Mouse (Mus musculus): Measurements from ENCODE around the gene Kat7.
A peak's percentile ranks its signal among the peaks of the same experiment; 100 is the strongest.

The Kat7 gene

DNA sequence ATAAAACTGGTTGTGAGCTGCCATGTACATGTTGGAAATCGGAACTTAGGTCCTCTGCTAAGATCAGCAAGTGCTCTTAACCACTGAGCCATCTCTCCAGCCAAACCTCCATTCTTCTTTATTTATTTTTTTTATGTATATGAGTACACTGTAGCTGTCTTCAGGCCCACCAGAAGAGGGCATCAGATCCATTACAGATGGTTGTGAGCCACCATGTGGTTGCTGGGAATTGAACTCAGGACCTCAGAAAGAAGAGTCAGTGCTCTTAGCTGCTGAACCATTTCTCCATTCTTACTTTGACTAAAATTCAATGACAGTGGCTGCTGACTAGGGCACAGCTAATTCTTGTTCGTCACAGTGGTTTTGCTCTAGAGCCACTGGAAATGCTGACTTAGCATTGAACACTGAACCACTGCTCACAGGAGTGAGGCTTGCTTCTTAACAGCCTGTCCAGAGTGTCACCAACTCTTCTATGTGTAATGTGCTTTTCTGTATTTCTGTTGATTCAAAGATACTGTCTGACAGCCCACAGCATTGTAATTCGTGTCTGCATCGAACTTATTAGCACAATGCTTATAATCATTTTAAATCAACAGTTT is 30.9 kb downstream of the Kat7 start:
- DNase-seq (ENCODE audit: low spot score), result no peak

DNA sequence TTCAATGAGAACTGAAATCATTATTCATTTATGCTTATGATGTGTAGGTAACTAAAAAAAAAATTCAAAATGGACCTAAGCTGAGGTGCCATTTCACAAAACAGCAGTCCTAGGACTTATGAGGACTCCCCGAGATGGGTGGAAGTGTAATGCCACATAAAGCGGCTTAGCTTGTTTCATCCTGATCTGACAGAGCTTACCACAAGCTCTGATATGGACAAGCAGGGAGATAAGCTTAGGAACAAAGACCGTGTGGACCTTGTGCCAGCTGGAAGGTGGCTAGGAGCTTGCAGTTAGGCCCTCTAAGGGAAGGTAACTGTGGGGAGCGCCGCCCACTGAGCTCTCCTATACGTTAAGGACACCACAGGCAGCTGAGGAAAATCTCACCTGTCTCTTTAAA is 34.0 kb downstream of the Kat7 start:
- DNase-seq (ENCODE audit: low spot score), result no peak

DNA sequence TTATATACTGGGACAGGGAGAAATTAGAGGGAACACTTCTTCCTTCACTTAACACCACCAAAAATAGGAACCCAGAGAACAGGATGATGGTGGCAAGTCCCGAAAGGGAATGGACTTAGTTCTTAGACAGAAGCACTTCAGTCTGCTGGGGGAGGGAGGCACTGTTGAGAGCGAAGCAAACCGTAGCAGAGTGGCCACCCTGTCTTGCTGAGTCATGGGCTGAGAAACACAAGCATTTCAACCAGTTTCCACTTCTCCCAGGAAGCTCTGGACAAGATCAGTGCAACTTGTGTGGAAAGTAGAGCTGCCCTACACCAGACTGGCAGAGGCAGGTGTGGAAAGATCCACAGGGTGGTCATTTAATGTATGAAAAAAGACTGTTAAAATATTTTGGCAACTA is 35.4 kb downstream of the Kat7 start:
- no peak for DNase-seq (ENCODE audit: low spot score)

DNA sequence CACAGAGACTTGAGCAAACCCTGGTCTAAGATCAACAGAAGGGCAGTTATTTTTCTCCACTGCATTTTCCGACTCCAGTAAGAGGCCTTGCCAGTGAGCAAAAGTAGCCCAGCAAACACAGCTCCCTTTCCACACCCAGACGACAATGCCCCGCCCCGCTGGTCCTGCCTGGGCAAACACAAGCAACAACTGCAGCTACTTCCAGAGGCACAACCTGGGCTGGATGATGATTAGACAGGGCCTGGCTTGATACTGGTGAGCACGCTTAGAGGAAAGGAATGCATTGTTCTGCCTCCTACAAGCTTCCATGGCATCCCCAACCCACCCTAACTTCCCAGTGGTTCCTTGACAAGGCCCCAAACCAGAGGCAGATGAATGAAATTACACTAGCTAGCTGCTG is 36.4 kb downstream of the Kat7 start:
- DNase-seq (ENCODE audit: low spot score), result no peak

DNA sequence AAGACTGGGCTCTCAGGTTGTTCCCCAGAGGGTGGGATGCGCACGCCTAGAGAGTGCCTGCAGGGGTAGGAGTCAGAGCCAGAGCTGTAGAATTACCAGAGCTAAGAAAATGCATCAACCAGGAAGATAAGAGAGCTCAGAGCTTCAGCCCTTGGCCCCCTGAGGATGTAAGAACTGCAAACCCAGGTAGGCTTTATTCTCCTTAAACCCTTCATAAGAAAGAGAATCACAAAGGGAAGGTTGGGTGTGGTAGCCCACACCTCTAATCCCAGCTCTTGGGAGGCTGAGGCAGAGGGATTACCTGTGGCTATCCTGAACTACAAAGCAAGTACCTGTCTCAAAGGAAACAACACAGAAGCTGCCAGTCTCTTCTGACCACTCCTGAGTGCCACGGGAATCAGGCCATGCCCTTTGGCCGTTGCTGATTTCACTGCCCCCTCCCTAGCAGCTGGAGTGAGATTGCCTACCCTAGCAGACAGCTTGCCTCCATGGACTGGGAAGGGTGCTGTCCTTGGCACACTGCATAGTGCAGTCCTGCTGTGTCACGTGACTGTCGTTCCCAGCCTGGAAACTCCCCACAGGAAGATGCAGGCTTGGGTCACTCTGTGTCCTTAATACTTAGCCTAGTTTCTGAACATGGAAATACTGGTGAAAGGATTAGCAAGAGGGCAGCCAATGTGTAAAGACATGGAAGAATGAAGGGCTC is 43.4 kb downstream of the Kat7 start:
- DNase-seq (ENCODE audit: low spot score), result no peak

- DNase-seq (ENCODE audit: low spot score), result no peak
Measured at GRCm38 (mm10) chr11:95264455-95265013, 45.5 kb downstream of the Kat7 start.

DNA sequence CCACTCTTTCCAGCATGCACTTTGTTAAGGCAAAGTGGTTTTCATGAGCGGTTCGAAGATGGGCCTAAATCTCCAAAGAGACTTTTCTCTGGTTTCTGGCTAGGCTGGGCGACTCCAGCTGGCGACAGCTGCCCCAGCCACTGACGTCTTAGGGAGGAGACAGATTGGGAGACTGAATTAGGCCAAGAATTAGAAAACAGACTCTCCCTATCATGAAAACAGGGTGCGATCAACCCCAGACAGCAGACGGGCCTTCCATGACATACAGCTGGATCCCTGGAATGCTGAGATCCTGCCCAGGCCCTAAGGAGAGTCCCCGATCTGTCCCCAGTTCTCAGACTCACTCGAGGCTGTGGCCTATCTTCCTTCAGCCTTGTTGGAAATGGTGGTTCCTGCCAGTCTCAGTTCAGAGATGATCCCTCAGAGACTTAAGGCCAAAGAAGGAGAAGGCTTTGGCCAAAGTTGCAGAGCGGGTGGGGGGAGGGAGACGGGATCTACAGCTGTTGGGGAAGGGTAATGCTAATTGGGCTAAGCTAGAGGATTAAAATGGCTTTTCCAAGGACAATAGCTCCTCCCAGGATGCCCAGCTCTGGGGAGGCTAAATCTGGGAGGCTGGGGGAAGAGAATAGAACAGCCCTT is 46.1 kb downstream of the Kat7 start:
- DNase-seq (ENCODE audit: low spot score), result no peak

GRCm38 (mm10) chr11:95261178-95261751 is 48.8 kb downstream of the Kat7 start, which contains the start of gene Tac4:
TSS of gene Tac4 (plus strand) at chr11:95261529.
- DNase-seq (ENCODE audit: low spot score), result no peak

GRCm38 (mm10) chr11:95259088-95259849 is 50.8 kb downstream of the Kat7 start:
- DNase-seq (ENCODE audit: low spot score), result peak; percentile 93

DNA sequence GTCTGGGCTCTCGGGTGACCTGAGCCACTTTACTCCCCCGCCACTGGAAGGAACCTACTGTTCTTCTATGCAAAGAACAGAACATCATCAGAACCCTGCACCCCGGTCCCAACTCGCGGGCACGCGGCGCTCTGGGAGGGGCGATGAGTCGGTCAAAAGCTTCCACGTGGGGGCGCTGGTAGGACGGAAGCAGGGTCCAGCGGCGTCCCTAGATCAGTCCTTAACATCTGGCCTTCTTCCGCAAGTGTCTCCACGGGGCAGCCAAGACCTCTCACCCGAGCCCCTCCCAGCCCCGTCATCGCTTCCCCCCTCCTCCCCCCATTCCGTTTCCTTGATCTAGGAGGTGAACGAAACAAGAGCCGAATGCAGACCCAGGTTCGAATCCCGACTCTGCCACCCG is 51.6 kb downstream of the Kat7 start:
- peak; percentile 73 for DNase-seq (ENCODE audit: low spot score)

- no peak for DNase-seq (ENCODE audit: low spot score)
Measured at GRCm38 (mm10) chr11:95257930-95258329, 52.1 kb downstream of the Kat7 start.

- no peak for DNase-seq (ENCODE audit: low spot score)
Measured at GRCm38 (mm10) chr11:95255747-95256146, 54.3 kb downstream of the Kat7 start.

GRCm38 (mm10) chr11:95254165-95254564 is 55.9 kb downstream of the Kat7 start:
- no peak for DNase-seq (ENCODE audit: low spot score)

- DNase-seq (ENCODE audit: low spot score), result no peak
Measured at GRCm38 (mm10) chr11:95252104-95252503, 57.9 kb downstream of the Kat7 start.

DNA sequence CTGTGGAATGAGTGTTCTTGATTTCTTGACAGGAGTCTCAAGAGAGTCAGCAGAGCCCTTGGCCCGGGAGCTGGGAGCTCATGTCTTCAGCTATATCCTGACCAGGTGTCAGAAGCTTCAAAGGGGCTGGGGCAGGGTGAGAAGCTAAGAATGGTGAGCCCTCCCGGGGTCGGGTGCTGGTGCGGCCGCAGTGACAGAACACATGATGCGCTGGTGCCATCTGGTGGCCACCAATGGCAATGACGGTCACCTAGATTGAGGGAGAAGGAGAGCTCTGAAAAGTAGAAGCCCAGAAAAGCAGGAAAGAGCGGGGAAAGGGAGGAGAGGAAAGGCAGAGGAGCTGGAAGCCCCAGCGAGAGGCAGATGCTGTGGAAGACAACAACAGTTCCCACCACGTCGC is 58.8 kb downstream of the Kat7 start:
- peak; percentile 69 for DNase-seq (ENCODE audit: low spot score)

DNA sequence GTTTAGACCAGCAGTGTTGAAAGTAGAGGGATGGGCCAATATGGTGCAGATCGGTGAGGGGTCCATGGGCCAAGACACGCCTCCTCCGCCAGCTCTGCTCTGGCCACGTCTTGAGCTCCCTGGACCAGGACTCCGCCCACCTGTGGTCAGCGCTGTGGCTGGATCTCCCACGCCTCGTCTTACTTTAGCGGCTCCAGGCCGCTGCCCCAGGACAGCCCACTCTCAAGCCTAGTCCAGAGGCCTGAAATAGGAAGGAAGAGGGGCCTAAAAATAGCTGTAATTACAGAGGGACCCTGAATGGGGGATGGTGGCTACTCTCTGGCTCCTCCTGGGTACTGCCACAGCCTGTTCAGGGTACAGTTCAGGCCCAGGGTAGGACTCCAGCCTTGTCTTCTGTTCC is 59.9 kb downstream of the Kat7 start:
- DNase-seq (ENCODE audit: low spot score), result no peak

- DNase-seq (ENCODE audit: low spot score), result no peak
Measured at GRCm38 (mm10) chr11:95247065-95247464, 63.0 kb downstream of the Kat7 start.

- DNase-seq (ENCODE audit: low spot score), result no peak
Measured at GRCm38 (mm10) chr11:95245456-95245855, 64.6 kb downstream of the Kat7 start.

DNA sequence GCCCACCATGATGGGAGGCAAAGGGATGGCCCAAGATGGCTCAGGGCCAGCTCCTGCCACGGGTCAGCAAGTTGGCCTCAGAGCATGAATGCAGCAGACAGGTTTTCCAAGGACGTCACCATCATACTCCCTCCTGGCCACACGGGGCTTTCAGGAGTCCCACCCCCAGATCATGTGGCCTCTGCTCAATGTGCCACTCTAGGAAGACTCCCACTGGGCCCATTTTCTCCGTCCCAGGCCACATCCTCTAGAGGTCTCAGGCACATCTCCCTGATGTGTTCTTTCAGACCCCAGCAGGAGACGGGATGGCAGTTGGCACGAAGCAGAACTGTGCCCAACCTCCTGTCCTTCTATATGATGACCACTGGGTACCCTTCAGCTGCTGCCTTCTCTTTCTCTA is 67.4 kb downstream of the Kat7 start:
- DNase-seq (ENCODE audit: low spot score), result no peak

DNA sequence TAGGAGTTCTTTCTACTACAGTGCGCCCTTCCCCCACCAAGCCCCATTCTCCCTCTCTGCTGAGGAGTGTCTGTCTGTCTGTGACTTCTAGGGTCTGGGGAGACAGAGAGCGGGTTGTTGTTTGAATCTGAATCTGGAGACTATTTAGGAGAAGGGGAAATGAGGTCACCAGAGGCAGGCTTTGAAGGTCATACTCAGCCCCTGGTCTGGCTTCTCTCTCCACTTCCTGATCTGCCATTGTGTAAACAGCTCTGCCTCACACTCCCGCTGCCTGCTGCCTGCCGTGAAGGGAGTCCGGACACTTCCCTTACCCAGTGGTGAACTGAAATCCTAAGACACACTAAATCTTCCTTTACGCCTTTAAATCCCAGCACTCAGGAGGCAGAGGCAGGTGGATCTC is 71.6 kb downstream of the Kat7 start:
- no peak for DNase-seq (ENCODE audit: low spot score)

GRCm38 (mm10) chr11:95232329-95232696 is 77.7 kb downstream of the Kat7 start:
- no peak for DNase-seq (ENCODE audit: low spot score)

DNA sequence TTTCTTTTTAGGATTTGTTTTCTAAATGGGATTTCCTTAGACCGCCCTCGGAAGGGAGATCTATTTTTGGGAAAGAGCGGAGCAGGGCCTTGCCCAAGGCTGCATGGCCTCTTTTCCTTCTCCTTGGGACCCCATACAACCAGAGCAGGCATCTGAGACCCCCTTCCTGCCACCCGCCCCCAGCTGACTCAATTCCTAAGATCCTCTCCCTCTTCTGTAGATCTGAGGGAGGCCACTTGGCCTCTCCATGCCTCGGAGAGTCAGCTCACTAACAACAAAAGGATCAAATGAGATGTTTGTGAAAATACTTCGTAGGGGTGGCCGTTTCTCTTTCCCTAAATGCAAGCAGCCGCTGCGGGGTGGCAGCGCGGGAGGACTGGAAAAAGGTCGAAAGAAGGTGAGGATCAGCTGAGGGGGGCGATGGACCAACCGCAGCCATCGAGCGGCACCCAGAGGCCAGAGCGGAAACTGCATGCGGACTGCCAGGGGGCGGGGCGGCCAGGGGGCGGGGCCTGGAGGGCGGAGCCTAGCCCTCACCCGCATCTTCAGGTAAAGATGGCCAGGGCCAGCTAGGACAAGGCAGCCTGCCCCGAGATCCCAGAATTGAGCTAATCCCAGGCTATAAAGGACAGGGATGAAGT is 78.2 kb downstream of the Kat7 start:
- DNase-seq (ENCODE audit: low spot score), result peak; percentile 70
